Mouse (Mus musculus) midbrain, embryonic 16.5 days (tissue): ENCODE results near the gene Barhl1. TPM values are rescaled to one million over a fixed set of nuclear protein-coding genes. Genes with fewer than 3 reads are reported as not detected.

Experiments used
- ATAC-seq: fragments of 200-750 bp; cut with Nextera tagmentation; 2 replicates; pipeline ENCODE4 v1.8.0; 2017; ENCODE audit warnings: moderate TSS enrichment
- H3K27ac ChIP-seq: fragments of 300-500 bp; sonication (generic); 2 replicates; pipeline ENCODE4 v1.5.1; 2014; ENCODE audit warnings: mild to moderate bottlenecking, low read length, mixed read lengths
- H3K27me3 ChIP-seq: fragments of 300-500 bp; sonication (generic); 2 replicates; pipeline ENCODE4 v1.6.1; 2014; ENCODE audit warnings: low read depth, low read length, mixed read lengths; ENCODE audit not compliant: control insufficient read depth, insufficient read depth
- H3K36me3 ChIP-seq: fragments of 300-500 bp; sonication (generic); 2 replicates; pipeline ENCODE4 v1.6.1; 2014; ENCODE audit warnings: mild to moderate bottlenecking, low read length, moderate library complexity, mixed read lengths; ENCODE audit not compliant: control insufficient read depth, insufficient read depth
- H3K4me1 ChIP-seq: fragments of 300-500 bp; sonication (generic); 2 replicates; pipeline ENCODE4 v1.6.1; 2014; ENCODE audit warnings: mild to moderate bottlenecking, low read length, mixed read lengths; ENCODE audit not compliant: control insufficient read depth, insufficient read depth
- H3K4me2 ChIP-seq: fragments of 300-500 bp; sonication (generic); 2 replicates; pipeline ENCODE4 v1.6.1; 2014; ENCODE audit warnings: mild to moderate bottlenecking, low read length, mixed read lengths
- H3K4me3 ChIP-seq: fragments of 300-500 bp; sonication (generic); 2 replicates; pipeline ENCODE4 v1.5.1; 2014; ENCODE audit warnings: low read depth, mild to moderate bottlenecking, low read length, moderate library complexity, mixed read lengths
- H3K9ac ChIP-seq: fragments of 300-500 bp; sonication (generic); 2 replicates; pipeline ENCODE4 v1.6.1; 2014; ENCODE audit warnings: low read depth, low read length, mixed read lengths
- H3K9me3 ChIP-seq: fragments of 300-500 bp; sonication (generic); replicated peaks from 2 replicates; pipeline ENCODE4 v1.6.1; 2014; ENCODE audit warnings: mild to moderate bottlenecking, low read length, mixed read lengths; ENCODE audit not compliant: control insufficient read depth, poor library complexity, severe bottlenecking
- WGBS: fragments of 180-500 bp; shearing (Covaris S2); extraction: QIAGEN DNeasy Blood & Tissue Kit; methylation state at CpG from one replicate; pipeline ENCODE4 v1.1.7; 2014; 5-methylcytosine and 5-hydroxymethylcytosine counted together
- polyA plus RNA-seq: library from polyadenylated mRNA; unstranded; fragments of >200 nt; fragmentation: Nextera tagmentation; extraction: Ambion mirVana; gene quantifications from 2 replicates; pipeline ENCODE4 v1.2.1, GENCODE M21; 2015

The Barhl1 gene
- polyA plus RNA-seq, 1 experiment from 2014 or later, result 35.2 TPM

DNA sequence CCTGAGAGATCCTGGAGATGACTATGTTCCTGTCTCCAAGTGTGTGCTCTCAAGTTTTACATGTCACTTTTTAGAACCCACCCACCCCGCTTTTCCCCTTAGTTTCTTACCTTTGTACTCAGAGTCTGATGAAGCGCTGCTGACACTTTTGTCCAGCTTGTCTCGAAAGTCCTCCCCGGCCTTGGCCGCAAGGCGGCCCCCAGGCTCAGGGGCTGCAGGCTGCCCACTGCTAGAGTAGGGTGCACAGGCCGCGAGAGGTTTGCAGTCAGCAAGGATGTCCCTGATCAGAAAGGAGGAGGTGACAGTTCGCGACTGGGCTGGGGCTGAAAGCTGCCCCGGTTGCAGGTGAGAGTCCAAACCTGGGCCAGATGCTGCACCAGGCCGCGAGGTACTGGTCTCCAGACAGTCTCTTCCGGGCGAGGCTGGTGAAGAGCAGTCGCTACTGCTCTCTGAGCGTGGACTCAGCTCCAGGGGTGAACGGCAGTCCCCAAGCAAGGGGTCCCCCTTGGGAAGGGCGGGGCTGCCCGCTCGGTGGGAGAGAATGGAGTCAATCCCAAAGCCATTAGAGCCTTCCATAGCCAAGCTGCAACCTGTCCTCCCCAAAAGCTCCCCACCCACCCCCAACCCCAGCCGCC is 1.2 kb downstream of the Barhl1 start:
- Histone ChIP-seq H3K9me3 (no peaks in the 10 kb centered on the region), H3K27ac (peak overlapping the region; percentile 82), H3K27me3 (peaks cover 48% of the 10 kb centered on the region), H3K4me2 (peak overlapping the region; percentile 46), H3K4me3 (peak overlapping the region; percentile 41), H3K4me1 (peaks cover 8% of the 10 kb centered on the region; the same call in 1 of the 2 replicates), H3K9ac (peak overlapping the region; percentile 66), H3K36me3 (no peaks in the 10 kb centered on the region)
- 2% methylated on average over 22 of the region's 22 CpGs for WGBS
- ATAC-seq, result 0 out of 2 replicates have a peak, but pooled peaks have one; percentile 11

DNA sequence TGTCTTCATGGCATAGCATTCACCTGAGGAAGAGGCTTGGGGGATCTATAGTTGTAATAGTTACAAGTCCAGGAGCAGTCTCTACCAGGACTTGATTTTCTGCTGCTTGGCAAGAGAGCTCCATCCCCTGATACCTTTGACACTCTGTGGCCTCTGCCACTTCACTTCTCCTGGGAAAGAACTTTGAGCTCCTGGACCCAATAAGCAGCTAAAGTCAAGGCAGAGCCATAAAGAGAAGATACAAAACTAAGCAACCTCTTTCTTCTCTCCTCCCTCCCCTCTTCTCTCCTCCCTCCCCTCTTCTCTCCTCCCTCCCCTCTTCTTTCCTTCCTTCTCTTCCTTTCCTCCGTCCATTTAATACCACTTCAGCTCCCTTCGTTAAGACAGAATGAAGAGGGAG is 2.3 kb downstream of the Barhl1 start:
- H3K27ac ChIP-seq, result peak overlapping the region; percentile 82
- no peak for ATAC-seq
- peak overlapping the region; percentile 66 for H3K9ac ChIP-seq
- H3K27me3 ChIP-seq, result peaks cover 50% of the 10 kb centered on the region
- H3K4me3 ChIP-seq, result peak overlapping the region; percentile 41
- 0 out of 2 replicates have a peak overlapping the region, but pooled peaks have one; percentile 49 for H3K4me2 ChIP-seq
- peaks cover 11% of the 10 kb centered on the region; the same call in 1 of the 2 replicates for H3K4me1 ChIP-seq
- no peaks in the 10 kb centered on the region for H3K36me3 ChIP-seq
- 8% methylated on average over 2 of the region's 2 CpGs for WGBS
- no peaks in the 10 kb centered on the region for H3K9me3 ChIP-seq

DNA sequence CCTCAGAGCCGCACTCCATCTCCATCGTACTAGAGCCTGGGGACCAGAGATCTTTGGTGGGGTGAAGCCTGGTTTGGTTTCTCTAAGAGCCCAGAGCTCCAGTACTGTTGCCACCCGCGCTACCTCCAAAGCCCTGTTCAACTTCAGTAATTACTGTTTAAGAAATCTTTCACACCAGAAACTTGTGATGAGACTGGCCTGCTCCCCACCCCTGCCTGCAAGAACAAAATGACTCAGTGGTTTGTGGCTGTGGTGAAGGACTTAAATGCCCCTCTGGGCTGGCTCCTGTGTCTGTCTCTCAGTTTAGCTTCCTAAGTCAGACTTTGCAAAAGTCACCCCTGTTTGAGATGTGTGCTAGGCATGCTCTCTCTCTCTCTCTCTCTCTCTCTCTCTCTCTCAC is 3.5 kb downstream of the Barhl1 start:
- Histone ChIP-seq H3K27me3 (peaks cover 57% of the 10 kb centered on the region), H3K4me1 (peaks cover 22% of the 10 kb centered on the region), H3K4me3 (peak overlapping the region; percentile 41), H3K27ac (peak overlapping the region; percentile 82), H3K4me2 (peak overlapping the region; percentile 49), H3K9ac (peak overlapping the region; percentile 35; the same call in 1 of the 2 replicates), H3K36me3 (no peaks in the 10 kb centered on the region), H3K9me3 (no peaks in the 10 kb centered on the region)
- no peak for ATAC-seq
- WGBS, result 3% methylated on average over 4 of the region's 4 CpGs

DNA sequence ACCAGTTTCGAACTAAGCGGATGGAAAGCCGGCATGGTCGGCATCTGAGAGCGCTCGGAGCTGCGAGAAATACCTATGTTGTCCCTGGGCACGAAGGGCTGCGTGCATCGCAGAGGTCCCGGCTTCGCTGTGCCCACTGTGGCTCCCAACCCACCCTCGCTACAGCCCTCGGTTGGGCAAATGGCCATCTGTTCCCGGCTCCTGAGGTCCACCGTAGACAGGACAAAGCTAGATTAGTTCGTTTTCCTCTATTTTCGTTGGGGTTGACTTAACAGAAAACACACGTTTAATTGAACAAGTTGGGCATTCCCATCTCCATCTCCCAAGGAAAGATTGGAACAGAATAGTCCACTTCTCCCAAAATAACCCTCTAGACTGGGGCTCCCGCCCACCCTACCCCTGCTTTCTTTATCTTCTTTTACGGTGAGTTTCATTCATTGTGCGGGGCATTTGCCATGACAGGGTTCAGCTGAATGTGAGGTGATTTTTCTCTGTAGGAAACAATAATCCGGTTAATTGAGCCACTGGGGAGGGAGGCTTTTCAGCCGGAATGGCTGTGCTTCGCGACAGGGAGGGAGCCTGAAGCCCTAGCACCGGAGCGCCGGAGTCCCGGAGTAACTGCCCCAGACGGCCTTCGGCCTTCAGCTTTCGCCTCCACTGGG is 4.3 kb downstream of the Barhl1 start:
- Histone ChIP-seq H3K9me3 (no peaks in the 10 kb centered on the region), H3K4me1 (peaks cover 26% of the 10 kb centered on the region)
- WGBS, result under 1% methylated on average over 33 of the region's 33 CpGs

DNA sequence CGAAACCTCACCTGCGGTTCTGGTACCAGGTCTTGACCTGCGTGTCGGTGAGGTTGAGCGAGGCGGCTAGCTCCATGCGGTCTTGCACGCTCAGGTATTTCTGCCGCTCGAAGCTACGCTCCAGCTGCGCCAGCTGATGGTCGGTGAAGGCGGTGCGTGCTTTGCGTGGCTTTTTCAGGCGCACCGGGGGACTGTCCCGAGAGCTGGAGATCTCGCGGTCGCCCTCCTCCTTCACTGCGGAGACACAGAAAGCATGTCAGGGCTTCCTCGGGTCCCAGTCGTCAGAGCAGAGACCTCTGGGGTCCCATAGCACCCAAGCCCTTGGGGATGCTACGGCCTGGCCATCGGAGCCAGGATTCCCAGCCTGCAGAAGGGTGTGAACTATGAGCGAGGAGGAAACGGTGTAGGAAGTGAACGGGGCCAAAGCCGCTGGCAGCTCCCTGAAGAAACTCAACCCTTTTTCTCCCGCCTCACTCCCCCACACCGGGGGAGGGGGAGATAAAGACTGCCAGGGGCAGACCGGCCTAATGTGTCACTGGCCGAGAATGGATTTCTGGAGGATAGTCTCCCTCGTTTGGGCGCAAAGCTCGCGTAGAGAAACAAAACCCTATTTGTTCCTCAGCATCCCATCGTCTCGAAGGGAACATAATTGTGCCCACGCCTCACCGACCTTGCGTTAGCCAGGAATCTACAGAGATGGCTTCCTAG is 5.0 kb downstream of the Barhl1 start:
- Histone ChIP-seq H3K4me1 (peaks cover 26% of the 10 kb centered on the region), H3K9ac (peak overlapping the region; percentile 35), H3K36me3 (no peaks in the 10 kb centered on the region), H3K9me3 (no peaks in the 10 kb centered on the region), H3K27ac (peak overlapping the region; percentile 82), H3K4me2 (peak overlapping the region; percentile 49), H3K27me3 (peaks cover 65% of the 10 kb centered on the region), H3K4me3 (peak overlapping the region; percentile 41)
- under 1% methylated on average over 44 of the region's 44 CpGs for WGBS
- no peak for ATAC-seq

More for the DNA sequence above, 4.3 kb downstream of the Barhl1 start:
- peak overlapping the region; percentile 35 for H3K9ac ChIP-seq
- H3K27me3 ChIP-seq, result peaks cover 62% of the 10 kb centered on the region
- no peaks in the 10 kb centered on the region for H3K36me3 ChIP-seq
- peak overlapping the region; percentile 49 for H3K4me2 ChIP-seq
- ATAC-seq, result no peak
- peak overlapping the region; percentile 82 for H3K27ac ChIP-seq
- H3K4me3 ChIP-seq, result peak overlapping the region; percentile 41

DNA sequence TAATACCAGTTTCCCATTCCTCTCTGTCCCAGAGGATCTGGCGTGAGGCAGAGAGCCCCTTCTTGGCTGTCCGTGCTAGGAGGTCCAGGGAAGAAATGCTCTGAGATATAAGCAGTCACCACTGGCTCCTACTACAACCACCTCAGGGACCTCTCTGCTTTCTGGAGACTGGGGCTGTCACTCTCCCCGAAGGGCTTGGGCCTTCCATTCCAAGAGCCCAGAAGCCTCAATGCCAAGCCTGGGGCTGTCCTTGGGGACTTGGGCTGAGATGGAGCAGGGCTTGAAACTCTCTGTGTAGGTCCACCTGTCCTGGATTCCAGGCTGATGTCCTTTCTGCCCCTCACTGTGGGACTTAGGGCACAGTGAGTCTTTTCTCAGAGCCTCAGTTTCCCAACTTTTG is 5.6 kb downstream of the Barhl1 start:
- H3K27me3 ChIP-seq, result peaks cover 69% of the 10 kb centered on the region
- H3K36me3 ChIP-seq, result no peaks in the 10 kb centered on the region

DNA sequence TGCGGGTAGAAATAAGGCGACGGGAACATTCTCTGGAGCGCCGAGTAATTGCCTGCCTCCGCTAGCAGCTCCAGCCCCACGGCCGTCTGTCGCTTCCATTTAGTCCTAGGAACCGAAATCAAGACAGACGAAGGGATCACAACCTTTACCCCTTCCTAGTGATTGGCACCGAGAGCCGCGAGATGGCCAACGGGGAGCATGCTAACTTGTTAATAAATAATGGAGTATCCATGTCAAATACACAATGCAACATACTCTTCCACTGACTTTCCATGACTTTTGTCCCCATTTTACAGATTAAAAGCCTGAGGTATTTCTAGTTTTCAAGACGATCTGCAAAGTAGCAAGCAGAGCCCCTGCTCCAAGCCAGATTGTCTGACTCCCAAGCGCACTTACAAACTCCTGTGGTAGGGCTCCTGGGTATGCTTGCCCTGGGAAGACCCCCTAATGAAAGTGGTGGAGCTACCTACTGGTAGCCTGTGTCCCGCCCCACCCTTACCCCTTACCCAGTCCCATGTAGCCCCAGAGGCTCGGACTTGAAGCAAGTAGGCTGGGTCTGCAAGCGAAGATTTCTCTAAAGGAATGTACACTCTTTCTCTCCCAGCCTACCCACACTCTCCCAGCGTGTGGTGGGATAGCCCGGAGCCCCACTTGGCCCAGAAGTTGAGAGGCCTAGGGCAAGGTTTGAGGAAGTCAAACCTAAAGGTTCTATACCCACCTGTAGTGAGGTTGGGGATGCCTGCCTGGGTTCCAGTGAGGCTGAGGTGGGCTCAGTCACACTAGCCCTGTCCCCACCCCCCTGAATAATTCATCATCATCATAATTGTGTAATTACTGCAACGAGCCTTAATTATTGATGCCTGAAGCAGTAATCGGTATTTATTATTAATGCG is 6.4 kb downstream of the Barhl1 start:
- 4% methylated on average over 25 of the region's 25 CpGs for WGBS
- ATAC-seq, result no peak
- Histone ChIP-seq H3K4me1 (peaks cover 24% of the 10 kb centered on the region), H3K27me3 (peaks cover 66% of the 10 kb centered on the region), H3K27ac (peak overlapping the region; percentile 82), H3K4me2 (peak overlapping the region; percentile 49), H3K36me3 (peaks cover 3% of the 10 kb centered on the region; the same call in 1 of the 2 replicates), H3K4me3 (peak overlapping the region; percentile 41), H3K9me3 (no peaks in the 10 kb centered on the region), H3K9ac (peak overlapping the region; percentile 65; the same call in 1 of the 2 replicates)

More for the DNA sequence above, 5.6 kb downstream of the Barhl1 start:
- no peak for ATAC-seq
- Histone ChIP-seq H3K9ac (peak overlapping the region; percentile 35), H3K4me1 (peaks cover 24% of the 10 kb centered on the region), H3K27ac (peak overlapping the region; percentile 82), H3K4me3 (peak overlapping the region; percentile 41), H3K4me2 (peak overlapping the region; percentile 49), H3K9me3 (no peaks in the 10 kb centered on the region)
- 0% methylated on average over 3 of the region's 3 CpGs for WGBS

DNA sequence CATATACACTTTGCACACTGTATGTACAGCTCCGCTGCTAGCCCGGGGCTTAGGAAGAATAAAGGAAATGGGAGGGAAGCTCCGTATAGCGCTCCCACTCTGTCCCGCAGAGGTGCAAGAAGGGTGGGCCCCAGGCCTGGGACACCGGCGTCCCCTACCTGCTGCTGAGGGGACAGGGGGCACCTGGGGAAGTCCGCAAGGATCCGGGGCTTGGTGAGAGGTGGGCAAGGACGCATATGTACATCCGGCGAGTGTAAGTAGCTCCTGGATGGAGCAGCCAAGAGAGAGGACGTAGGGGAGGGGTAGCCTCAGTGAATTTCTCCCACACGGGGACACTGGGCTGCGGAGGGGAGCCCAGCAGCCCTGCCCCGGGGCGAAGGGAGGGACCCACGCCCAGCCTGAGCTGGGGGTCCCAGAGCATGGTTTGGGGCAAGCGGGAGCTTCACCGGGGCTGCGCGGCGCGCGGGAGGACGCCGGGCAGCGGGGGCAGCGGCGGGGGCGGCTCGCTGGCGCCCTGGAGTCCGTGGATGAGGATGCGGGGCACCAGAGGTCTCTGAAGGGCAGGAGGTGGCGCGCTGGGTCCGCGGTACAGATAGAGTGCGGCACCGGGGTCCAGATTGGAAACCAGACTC is 7.2 kb downstream of the Barhl1 start:
- Histone ChIP-seq H3K36me3 (peaks cover 3% of the 10 kb centered on the region; the same call in 1 of the 2 replicates), H3K4me1 (peaks cover 24% of the 10 kb centered on the region), H3K27me3 (peaks cover 63% of the 10 kb centered on the region), H3K9me3 (no peaks in the 10 kb centered on the region), H3K4me2 (peak overlapping the region; percentile 49), H3K27ac (peak overlapping the region; percentile 82), H3K9ac (peak overlapping the region; percentile 65), H3K4me3 (peak overlapping the region; percentile 41)
- ATAC-seq, result no peak
- under 1% methylated on average over 41 of the region's 41 CpGs for WGBS
